Mouse (Mus musculus): ENCODE measurements around the gene Mmrn2. TPM values are rescaled to one million over a fixed set of nuclear protein-coding genes. Genes with fewer than 3 reads are reported as not detected.
A peak's percentile ranks its signal among the peaks of the same experiment; 100 is the strongest.

The Mmrn2 gene
- polyA plus RNA-seq, 1 experiment from 2014 or later = 29.2 TPM

- Histone ChIP-seq H3K4me3 (peak overlapping the region; percentile 49), H3K9ac (peak overlapping the region; percentile 68), H3K27ac (replicated peaks) (peak overlapping the region; percentile 77), H3K4me2 (peak overlapping the region; percentile 64), H3K4me1 (peaks cover 41% of the 10 kb centered on the region), H3K9me3 (no peaks in the 10 kb centered on the region), H3K27me3 (replicated peaks) (no peaks in the 10 kb centered on the region), H3K36me3 (0 out of 2 replicates have a peak, but pooled peaks cover 4% of the 10 kb centered on the region)
- no peak for ATAC-seq (ENCODE audit: extremely low read depth, insufficient number of reproducible peaks, low FRiP score, low TSS enrichment)
- 70% methylated on average over 4 of the region's 4 CpGs for WGBS
Observed at GRCm38 (mm10) chr14:34377121-34377520, 1.9 kb downstream of the Mmrn2 start.

- peak overlapping the region; percentile 49 for H3K4me3 ChIP-seq
Observed at GRCm38 (mm10) chr14:34378560-34379331, 3.5 kb downstream of the Mmrn2 start.

GRCm38 (mm10) chr14:34382921-34383704 is 7.8 kb downstream of the Mmrn2 start:
- H3K4me2 ChIP-seq = no peak overlapping the region
- 82% methylated on average over 9 of the region's 9 CpGs for WGBS
- no peak for ATAC-seq (ENCODE audit: extremely low read depth, insufficient number of reproducible peaks, low FRiP score, low TSS enrichment)
- no peaks in the 10 kb centered on the region for H3K27me3 ChIP-seq (replicated peaks)
- H3K9ac ChIP-seq = no peak overlapping the region
- H3K27ac ChIP-seq (replicated peaks) = no peak overlapping the region
- peaks cover 11% of the 10 kb centered on the region for H3K36me3 ChIP-seq
- H3K9me3 ChIP-seq = no peaks in the 10 kb centered on the region
- peaks cover 17% of the 10 kb centered on the region for H3K4me1 ChIP-seq
- no peak overlapping the region for H3K4me3 ChIP-seq

More at GRCm38 (mm10) chr14:34378560-34379331, 3.5 kb downstream of the Mmrn2 start:
- Histone ChIP-seq H3K4me1 (peaks cover 37% of the 10 kb centered on the region), H3K9ac (peak overlapping the region; percentile 65), H3K27me3 (replicated peaks) (no peaks in the 10 kb centered on the region), H3K4me2 (peak overlapping the region; percentile 64), H3K27ac (replicated peaks) (peak overlapping the region; percentile 77), H3K36me3 (peaks cover 11% of the 10 kb centered on the region), H3K9me3 (no peaks in the 10 kb centered on the region)
- peak; percentile 14; the same call in 1 of the 2 replicates for ATAC-seq (ENCODE audit: extremely low read depth, insufficient number of reproducible peaks, low FRiP score, low TSS enrichment)
- 30% methylated on average over 11 of the region's 11 CpGs for WGBS

- no peak for ATAC-seq (ENCODE audit: extremely low read depth, insufficient number of reproducible peaks, low FRiP score, low TSS enrichment)
- Histone ChIP-seq H3K4me2 (no peak overlapping the region), H3K27me3 (replicated peaks) (no peaks in the 10 kb centered on the region), H3K4me1 (no peaks in the 10 kb centered on the region), H3K4me3 (no peak overlapping the region), H3K9me3 (no peaks in the 10 kb centered on the region), H3K27ac (replicated peaks) (no peak overlapping the region), H3K36me3 (peaks cover 29% of the 10 kb centered on the region), H3K9ac (no peak overlapping the region)
- WGBS = 61% methylated on average over 4 of the region's 4 CpGs
Observed at GRCm38 (mm10) chr14:34393295-34393694, 18.0 kb downstream of the Mmrn2 start.

GRCm38 (mm10) chr14:34397871-34398270 is 22.6 kb downstream of the Mmrn2 start:
- Histone ChIP-seq H3K4me1 (peaks cover 4% of the 10 kb centered on the region), H3K9me3 (no peaks in the 10 kb centered on the region), H3K27ac (replicated peaks) (0 out of 2 replicates have a peak overlapping the region, but pooled peaks have one; percentile 7), H3K27me3 (replicated peaks) (no peaks in the 10 kb centered on the region), H3K9ac (no peak overlapping the region), H3K4me3 (no peak overlapping the region), H3K4me2 (no peak overlapping the region), H3K36me3 (peaks cover 61% of the 10 kb centered on the region)
- ATAC-seq (ENCODE audit: extremely low read depth, insufficient number of reproducible peaks, low FRiP score, low TSS enrichment) = no peak
- WGBS = 83% methylated on average over 5 of the region's 5 CpGs

- Histone ChIP-seq H3K9me3 (no peaks in the 10 kb centered on the region), H3K4me2 (no peak overlapping the region), H3K4me1 (peaks cover 9% of the 10 kb centered on the region), H3K4me3 (no peak overlapping the region), H3K36me3 (peaks cover 69% of the 10 kb centered on the region), H3K27me3 (replicated peaks) (no peaks in the 10 kb centered on the region), H3K27ac (replicated peaks) (no peak overlapping the region), H3K9ac (no peak overlapping the region)
- WGBS = 83% methylated on average over 21 of the region's 21 CpGs
- no peak for ATAC-seq (ENCODE audit: extremely low read depth, insufficient number of reproducible peaks, low FRiP score, low TSS enrichment)
Observed at GRCm38 (mm10) chr14:34398901-34399300, 23.6 kb downstream of the Mmrn2 start.

- no peak overlapping the region for H3K4me3 ChIP-seq
- H3K4me1 ChIP-seq = peaks cover 9% of the 10 kb centered on the region
- no peak overlapping the region for H3K27ac ChIP-seq (replicated peaks)
- no peak overlapping the region for H3K9ac ChIP-seq
- no peak for ATAC-seq (ENCODE audit: extremely low read depth, insufficient number of reproducible peaks, low FRiP score, low TSS enrichment)
- H3K9me3 ChIP-seq = no peaks in the 10 kb centered on the region
- WGBS = 74% methylated on average over 6 of the region's 6 CpGs
- no peaks in the 10 kb centered on the region for H3K27me3 ChIP-seq (replicated peaks)
- peaks cover 73% of the 10 kb centered on the region for H3K36me3 ChIP-seq
- H3K4me2 ChIP-seq = no peak overlapping the region
Observed at GRCm38 (mm10) chr14:34399301-34399700, 24.0 kb downstream of the Mmrn2 start.

GRCm38 (mm10) chr14:34400021-34400420 is 24.8 kb downstream of the Mmrn2 start:
- H3K36me3 ChIP-seq = peaks cover 80% of the 10 kb centered on the region
- no peaks in the 10 kb centered on the region for H3K27me3 ChIP-seq (replicated peaks)
- H3K4me3 ChIP-seq = no peak overlapping the region
- WGBS = 84% methylated on average over 3 of the region's 3 CpGs
- H3K4me2 ChIP-seq = no peak overlapping the region
- no peak overlapping the region for H3K27ac ChIP-seq (replicated peaks)
- no peaks in the 10 kb centered on the region for H3K9me3 ChIP-seq
- H3K9ac ChIP-seq = no peak overlapping the region
- no peak for ATAC-seq (ENCODE audit: extremely low read depth, insufficient number of reproducible peaks, low FRiP score, low TSS enrichment)
- peaks cover 16% of the 10 kb centered on the region for H3K4me1 ChIP-seq

GRCm38 (mm10) chr14:34401135-34401534 is 25.9 kb downstream of the Mmrn2 start:
- Histone ChIP-seq H3K4me3 (no peak overlapping the region), H3K9ac (no peak overlapping the region), H3K4me2 (no peak overlapping the region), H3K4me1 (peaks cover 19% of the 10 kb centered on the region), H3K36me3 (peaks cover 88% of the 10 kb centered on the region), H3K27ac (replicated peaks) (no peak overlapping the region), H3K9me3 (no peaks in the 10 kb centered on the region), H3K27me3 (replicated peaks) (no peaks in the 10 kb centered on the region)
- no peak for ATAC-seq (ENCODE audit: extremely low read depth, insufficient number of reproducible peaks, low FRiP score, low TSS enrichment)
- WGBS = 53% methylated on average over 6 of the region's 6 CpGs

- WGBS = 58% methylated on average over 8 of the region's 8 CpGs
- no peaks in the 10 kb centered on the region for H3K27me3 ChIP-seq (replicated peaks)
- ATAC-seq (ENCODE audit: extremely low read depth, insufficient number of reproducible peaks, low FRiP score, low TSS enrichment) = no peak
- peak overlapping the region; percentile 51 for H3K27ac ChIP-seq (replicated peaks)
- H3K9ac ChIP-seq = no peak overlapping the region
- H3K36me3 ChIP-seq = peaks cover 92% of the 10 kb centered on the region
- H3K4me3 ChIP-seq = no peak overlapping the region
- no peaks in the 10 kb centered on the region for H3K9me3 ChIP-seq
- H3K4me2 ChIP-seq = no peak overlapping the region
- peaks cover 19% of the 10 kb centered on the region for H3K4me1 ChIP-seq
Observed at GRCm38 (mm10) chr14:34402871-34403270, 27.6 kb downstream of the Mmrn2 start.

- peak overlapping the region; percentile 51 for H3K27ac ChIP-seq (replicated peaks)
- H3K36me3 ChIP-seq = peaks cover 92% of the 10 kb centered on the region
- H3K4me2 ChIP-seq = no peak overlapping the region
- H3K4me3 ChIP-seq = no peak overlapping the region
- no peak overlapping the region for H3K9ac ChIP-seq
- 85% methylated on average over 7 of the region's 7 CpGs for WGBS
- no peak for ATAC-seq (ENCODE audit: extremely low read depth, insufficient number of reproducible peaks, low FRiP score, low TSS enrichment)
- no peaks in the 10 kb centered on the region for H3K9me3 ChIP-seq
- H3K4me1 ChIP-seq = peaks cover 19% of the 10 kb centered on the region
- H3K27me3 ChIP-seq (replicated peaks) = no peaks in the 10 kb centered on the region
Observed at GRCm38 (mm10) chr14:34403424-34403823, 28.2 kb downstream of the Mmrn2 start.

Measured in heart, embryonic 13.5 days (tissue).